Mouse (Mus musculus) embryonic facial prominence, embryonic 13.5 days (tissue): ENCODE results near the gene Asb4. TPM values are rescaled to one million over a fixed set of nuclear protein-coding genes. Genes with fewer than 3 reads are reported as not detected.

Experiments used
- ATAC-seq: fragments of 200-750 bp; cut with Nextera tagmentation; 2 replicates; pipeline ENCODE4 v1.8.0; 2017; ENCODE audit warnings: low read depth; ENCODE audit not compliant: insufficient number of reproducible peaks, insufficient read depth, low FRiP score, low TSS enrichment
- H3K27ac ChIP-seq: fragments of 300-500 bp; sonication (generic); 2 replicates; pipeline ENCODE4 v1.5.1; 2015; ENCODE audit warnings: moderate library complexity, mild to moderate bottlenecking, inconsistent platforms
- H3K27me3 ChIP-seq: fragments of 300-500 bp; sonication (generic); 2 replicates; pipeline ENCODE4 v1.6.1; 2015; ENCODE audit warnings: mild to moderate bottlenecking, inconsistent platforms
- H3K36me3 ChIP-seq: fragments of 300-500 bp; sonication (generic); 2 replicates; pipeline ENCODE4 v1.6.1; 2015; ENCODE audit warnings: mild to moderate bottlenecking, inconsistent platforms
- H3K4me1 ChIP-seq: fragments of 300-500 bp; sonication (generic); 2 replicates; pipeline ENCODE4 v1.6.1; 2015; ENCODE audit warnings: inconsistent platforms
- H3K4me2 ChIP-seq: fragments of 300-500 bp; sonication (generic); 2 replicates; pipeline ENCODE4 v1.6.1; 2015; ENCODE audit warnings: moderate library complexity, mild to moderate bottlenecking, inconsistent platforms
- H3K4me3 ChIP-seq: fragments of 300-500 bp; sonication (generic); 2 replicates; pipeline ENCODE4 v1.5.1; 2015; ENCODE audit warnings: mild to moderate bottlenecking, inconsistent platforms
- H3K9ac ChIP-seq: fragments of 300-500 bp; sonication (generic); 2 replicates; pipeline ENCODE4 v1.6.1; 2015; ENCODE audit warnings: mild to moderate bottlenecking, inconsistent platforms
- H3K9me3 ChIP-seq: fragments of 300-500 bp; sonication (generic); 2 replicates; pipeline ENCODE4 v1.6.1; 2016; ENCODE audit warnings: inconsistent platforms
- WGBS: fragments of 180-500 bp; shearing (Covaris S2); methylation state at CpG from one replicate; pipeline ENCODE4 v1.1.7; 2015; ENCODE audit warnings: mixed read lengths; 5-methylcytosine and 5-hydroxymethylcytosine counted together
- polyA plus RNA-seq: library from polyadenylated mRNA; unstranded; fragments of >200 nt; fragmentation: Nextera tagmentation; extraction: Ambion mirVana; gene quantifications from 2 replicates; pipeline ENCODE4 v1.2.1, GENCODE M21; 2015

Gene Asb4
- polyA plus RNA-seq, 1 experiment from 2014 or later = 23.9 TPM

DNA sequence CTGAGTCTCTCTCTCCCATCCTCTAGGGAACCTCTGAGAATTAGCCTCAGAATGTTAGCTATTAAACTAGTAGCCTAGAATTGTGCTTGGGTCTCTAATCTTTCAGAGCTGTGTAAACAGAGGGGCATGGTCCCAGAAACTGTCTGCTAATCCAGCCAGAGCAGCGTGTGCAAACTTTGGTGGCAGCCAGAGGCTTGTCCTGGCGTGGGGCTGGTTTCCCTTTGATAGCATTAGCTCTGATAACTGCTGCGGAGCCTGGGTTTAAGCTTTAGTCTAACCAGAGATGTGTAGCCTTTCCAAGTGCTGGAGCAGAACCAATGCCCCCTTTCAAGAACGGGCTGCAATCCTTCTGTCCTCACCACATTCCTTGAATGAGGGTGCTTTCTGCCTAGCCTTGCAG lies 11.8 kb downstream of the Asb4 start:
- ATAC-seq = no peak
- H3K27ac ChIP-seq = no peak overlapping the region
- H3K9ac ChIP-seq = peak overlapping the region; percentile 44; the same call in 1 of the 2 replicates
- H3K4me3 ChIP-seq = no peak overlapping the region
- H3K4me1 ChIP-seq = peaks cover 19% of the 10 kb centered on the region
- 11% methylated on average over 4 of the region's 4 CpGs for WGBS
- no peaks in the 10 kb centered on the region for H3K9me3 ChIP-seq
- peaks cover 10% of the 10 kb centered on the region for H3K27me3 ChIP-seq
- H3K4me2 ChIP-seq = no peak overlapping the region
- H3K36me3 ChIP-seq = no peaks in the 10 kb centered on the region

- H3K4me2 ChIP-seq = no peak overlapping the region
- no peak overlapping the region for H3K4me3 ChIP-seq
- H3K27ac ChIP-seq = no peak overlapping the region
- no peak for ATAC-seq
- 37% methylated on average over 3 of the region's 3 CpGs for WGBS
- H3K4me1 ChIP-seq = peaks cover 15% of the 10 kb centered on the region
- H3K36me3 ChIP-seq = no peaks in the 10 kb centered on the region
- no peaks in the 10 kb centered on the region; the same call in 1 of the 2 replicates for H3K27me3 ChIP-seq
- H3K9ac ChIP-seq = no peak overlapping the region
- no peaks in the 10 kb centered on the region for H3K9me3 ChIP-seq
These were observed 13.6 kb downstream of the Asb4 start for GRCm38 (mm10) chr6:5396797-5397196.

DNA sequence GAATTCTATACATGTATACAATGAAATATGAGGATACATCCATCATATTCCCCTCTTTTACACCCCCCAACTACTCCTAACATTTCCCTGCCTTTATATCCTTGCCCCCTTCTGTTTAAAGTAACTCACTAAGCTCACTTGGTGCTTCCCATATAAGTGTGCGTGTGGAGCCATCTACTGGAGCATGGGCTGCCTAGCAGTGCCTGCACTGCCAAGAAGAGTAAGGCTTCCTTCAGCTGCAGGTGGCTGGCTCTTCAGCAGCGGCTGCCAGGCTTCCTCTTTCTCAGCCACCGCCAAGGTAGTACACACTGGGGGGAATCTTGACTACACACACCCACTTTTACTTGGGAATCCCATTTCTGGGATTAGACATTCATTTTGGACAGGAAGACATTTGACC lies 18.2 kb downstream of the Asb4 start:
- Histone ChIP-seq H3K4me2 (no peak overlapping the region), H3K27me3 (no peaks in the 10 kb centered on the region), H3K27ac (no peak overlapping the region), H3K9me3 (no peaks in the 10 kb centered on the region), H3K9ac (no peak overlapping the region), H3K4me3 (no peak overlapping the region), H3K36me3 (no peaks in the 10 kb centered on the region), H3K4me1 (peaks cover 14% of the 10 kb centered on the region)
- WGBS = 3% methylated on average over 3 of the region's 3 CpGs
- ATAC-seq = no peak

DNA sequence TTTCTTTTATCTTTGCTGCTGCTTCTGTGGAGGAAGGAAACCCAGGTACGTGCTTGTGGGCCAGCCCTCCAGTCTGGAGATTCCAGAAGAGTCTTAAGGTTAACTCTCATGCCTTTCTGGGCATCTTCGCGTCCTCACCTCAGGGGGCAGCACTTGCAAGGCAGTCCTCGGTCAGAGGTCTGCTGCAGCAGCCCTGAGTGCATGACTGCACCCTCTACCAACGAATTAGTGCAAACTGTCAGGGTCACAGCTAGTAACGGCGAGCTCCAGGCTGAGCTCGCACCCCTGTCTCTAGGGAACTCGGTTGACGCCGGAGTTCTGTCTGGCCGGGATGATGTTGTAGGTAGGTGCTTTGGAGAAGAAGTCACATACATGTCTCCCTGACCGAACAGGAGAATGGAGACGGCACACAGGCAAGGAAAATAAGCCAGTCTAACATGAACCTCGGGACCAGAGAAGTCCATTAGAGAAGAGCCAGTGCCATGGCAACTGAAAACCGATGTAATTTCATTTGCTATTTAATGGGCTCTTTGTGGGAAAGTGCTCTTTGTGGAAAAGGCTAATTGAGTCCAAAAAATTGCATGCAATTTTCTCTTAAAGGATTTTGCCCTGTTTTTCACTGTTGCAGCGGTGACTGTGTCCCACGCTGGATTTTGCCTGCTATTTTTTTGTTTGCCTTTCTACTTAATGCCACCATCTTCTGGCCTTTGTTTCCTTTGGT lies 20.1 kb downstream of the Asb4 start:
- Histone ChIP-seq H3K4me1 (peaks cover 9% of the 10 kb centered on the region), H3K4me3 (peak overlapping the region; percentile 26; the same call in 1 of the 2 replicates), H3K4me2 (peak overlapping the region; percentile 54), H3K36me3 (no peaks in the 10 kb centered on the region), H3K27ac (no peak overlapping the region), H3K9me3 (no peaks in the 10 kb centered on the region), H3K27me3 (no peaks in the 10 kb centered on the region), H3K9ac (no peak overlapping the region)
- ATAC-seq = peak; percentile 59; the same call in 1 of the 2 replicates
- WGBS = 22% methylated on average over 18 of the region's 18 CpGs

DNA sequence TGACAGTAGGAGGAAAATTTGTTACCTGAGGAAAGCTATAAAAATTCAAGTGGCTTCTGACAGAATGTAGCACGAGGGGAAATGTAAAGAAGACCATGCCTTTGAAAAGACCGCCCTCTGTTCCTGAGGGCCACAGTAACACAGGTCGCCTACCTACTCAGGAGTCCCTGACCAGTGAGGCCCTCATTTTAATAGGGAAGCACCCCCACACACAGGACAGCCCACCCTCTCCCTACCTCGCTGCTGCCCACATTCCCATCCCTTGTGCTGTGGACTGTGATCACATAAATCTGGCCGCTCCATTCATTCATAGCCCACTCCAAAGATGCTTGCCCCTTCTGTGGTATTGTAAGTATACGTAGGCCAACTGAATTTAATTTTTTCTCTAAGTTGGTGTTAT lies 20.8 kb downstream of the Asb4 start:
- H3K4me3 ChIP-seq = no peak overlapping the region
- H3K9ac ChIP-seq = no peak overlapping the region
- H3K9me3 ChIP-seq = no peaks in the 10 kb centered on the region
- H3K4me1 ChIP-seq = peaks cover 11% of the 10 kb centered on the region
- no peak overlapping the region for H3K4me2 ChIP-seq
- 78% methylated on average over 6 of the region's 6 CpGs for WGBS
- H3K36me3 ChIP-seq = no peaks in the 10 kb centered on the region
- no peak for ATAC-seq
- H3K27ac ChIP-seq = no peak overlapping the region; the same call in 1 of the 2 replicates
- H3K27me3 ChIP-seq = no peaks in the 10 kb centered on the region

GRCm38 (mm10) chr6:5408451-5409177 lies 25.4 kb downstream of the Asb4 start:
- no peaks in the 10 kb centered on the region for H3K9me3 ChIP-seq
- no peak overlapping the region for H3K4me3 ChIP-seq
- H3K9ac ChIP-seq = no peak overlapping the region
- H3K4me1 ChIP-seq = peaks cover 21% of the 10 kb centered on the region
- 44% methylated on average over 8 of the region's 8 CpGs for WGBS
- no peak overlapping the region for H3K27ac ChIP-seq
- H3K4me2 ChIP-seq = no peak overlapping the region
- no peaks in the 10 kb centered on the region for H3K27me3 ChIP-seq
- ATAC-seq = 0 out of 2 replicates have a peak, but pooled peaks have one; percentile 74
- no peaks in the 10 kb centered on the region for H3K36me3 ChIP-seq

DNA sequence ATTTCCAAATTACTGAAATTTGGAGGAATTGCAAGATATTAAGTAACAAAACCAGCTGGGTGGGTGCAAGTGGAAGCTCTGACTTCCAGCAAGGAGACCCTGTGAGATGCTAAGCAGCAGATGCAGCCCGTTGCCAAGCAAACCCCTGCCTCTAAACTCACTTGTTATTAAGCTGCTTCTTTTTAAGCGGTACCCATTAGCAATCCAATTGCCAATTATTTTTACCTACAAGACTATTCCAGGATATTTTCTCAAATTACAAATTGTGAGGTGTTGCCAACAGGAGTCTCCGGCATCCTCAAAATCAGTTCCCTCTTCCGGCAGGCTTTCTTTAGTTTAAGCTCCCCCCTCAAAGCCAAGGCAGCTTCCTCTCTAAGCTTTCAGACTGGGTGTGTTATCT lies 26.5 kb downstream of the Asb4 start:
- no peak overlapping the region for H3K27ac ChIP-seq
- H3K9ac ChIP-seq = no peak overlapping the region
- H3K4me1 ChIP-seq = peaks cover 22% of the 10 kb centered on the region
- no peaks in the 10 kb centered on the region for H3K9me3 ChIP-seq
- no peak for ATAC-seq
- WGBS = 64% methylated on average over 4 of the region's 4 CpGs
- H3K36me3 ChIP-seq = no peaks in the 10 kb centered on the region
- H3K4me3 ChIP-seq = no peak overlapping the region
- H3K4me2 ChIP-seq = no peak overlapping the region
- no peaks in the 10 kb centered on the region for H3K27me3 ChIP-seq

GRCm38 (mm10) chr6:5410697-5411391 lies 27.7 kb downstream of the Asb4 start:
- 54% methylated on average over 6 of the region's 6 CpGs for WGBS
- Histone ChIP-seq H3K4me1 (peaks cover 22% of the 10 kb centered on the region), H3K9ac (no peak overlapping the region), H3K27ac (no peak overlapping the region), H3K27me3 (no peaks in the 10 kb centered on the region), H3K4me2 (no peak overlapping the region), H3K9me3 (no peaks in the 10 kb centered on the region), H3K36me3 (no peaks in the 10 kb centered on the region), H3K4me3 (no peak overlapping the region)
- ATAC-seq = no peak

- no peak overlapping the region for H3K9ac ChIP-seq
- WGBS = 32% methylated on average over 8 of the region's 8 CpGs
- H3K36me3 ChIP-seq = no peaks in the 10 kb centered on the region
- no peaks in the 10 kb centered on the region for H3K27me3 ChIP-seq
- peaks cover 18% of the 10 kb centered on the region for H3K4me1 ChIP-seq
- no peak overlapping the region for H3K4me3 ChIP-seq
- 0 out of 2 replicates have a peak overlapping the region, but pooled peaks have one; percentile 27 for H3K4me2 ChIP-seq
- H3K9me3 ChIP-seq = no peaks in the 10 kb centered on the region
- H3K27ac ChIP-seq = no peak overlapping the region
- no peak for ATAC-seq
These were observed 30.1 kb downstream of the Asb4 start for GRCm38 (mm10) chr6:5413282-5413681.

- H3K27me3 ChIP-seq = no peaks in the 10 kb centered on the region
- no peaks in the 10 kb centered on the region for H3K9me3 ChIP-seq
- peak overlapping the region; percentile 81; the same call in 1 of the 2 replicates for H3K27ac ChIP-seq
- H3K9ac ChIP-seq = no peak overlapping the region
- H3K4me2 ChIP-seq = no peak overlapping the region
- peaks cover 11% of the 10 kb centered on the region for H3K4me1 ChIP-seq
- no peak overlapping the region for H3K4me3 ChIP-seq
- H3K36me3 ChIP-seq = no peaks in the 10 kb centered on the region
- 55% methylated on average over 2 of the region's 2 CpGs for WGBS
- no peak for ATAC-seq
These were observed 38.3 kb downstream of the Asb4 start for GRCm38 (mm10) chr6:5421442-5421841.

DNA sequence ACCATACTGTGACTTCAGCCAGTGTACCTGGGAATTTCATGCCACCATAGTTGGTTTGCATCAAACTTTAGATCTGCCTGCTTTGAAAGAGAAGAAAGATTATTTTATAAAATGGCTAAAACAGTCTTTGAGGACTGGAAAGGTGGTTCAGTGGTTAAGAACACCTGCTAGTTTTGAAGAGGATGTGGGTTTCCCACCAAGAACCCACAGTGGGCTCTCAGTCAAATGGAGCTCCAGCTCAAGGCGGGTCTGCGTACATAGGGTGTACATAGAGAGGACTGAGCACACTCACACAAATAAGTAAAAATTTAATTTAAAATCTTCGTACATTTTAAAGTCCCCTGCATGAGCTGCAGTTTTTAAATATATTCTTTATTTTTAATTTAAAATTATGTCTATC lies 39.2 kb downstream of the Asb4 start:
- H3K27ac ChIP-seq = no peak overlapping the region

More for the DNA sequence above, 39.2 kb downstream of the Asb4 start:
- Histone ChIP-seq H3K9me3 (no peaks in the 10 kb centered on the region), H3K36me3 (no peaks in the 10 kb centered on the region), H3K4me2 (no peak overlapping the region), H3K9ac (no peak overlapping the region), H3K4me1 (peaks cover 11% of the 10 kb centered on the region), H3K27me3 (no peaks in the 10 kb centered on the region), H3K4me3 (no peak overlapping the region)
- ATAC-seq = no peak
- 93% methylated on average over 3 of the region's 3 CpGs for WGBS
